Mouse (Mus musculus) spleen, adult 18-20 months (tissue): ENCODE results near the gene Cog3.
A peak's percentile ranks its signal among the peaks of the same experiment; 100 is the strongest.
"Not testable (repeated sequence)": the region's sequence is repeated elsewhere in the genome, so short reads cannot be mapped to it uniquely, and the experiment has no call there.

Source experiments
- DNase-seq, 2 experiments: peaks; one replicate each; pipeline ENCODE4 v3.0.0; 2022; ENCODE audit warnings: mixed read lengths in 2 of 2

Cog3 gene

DNA sequence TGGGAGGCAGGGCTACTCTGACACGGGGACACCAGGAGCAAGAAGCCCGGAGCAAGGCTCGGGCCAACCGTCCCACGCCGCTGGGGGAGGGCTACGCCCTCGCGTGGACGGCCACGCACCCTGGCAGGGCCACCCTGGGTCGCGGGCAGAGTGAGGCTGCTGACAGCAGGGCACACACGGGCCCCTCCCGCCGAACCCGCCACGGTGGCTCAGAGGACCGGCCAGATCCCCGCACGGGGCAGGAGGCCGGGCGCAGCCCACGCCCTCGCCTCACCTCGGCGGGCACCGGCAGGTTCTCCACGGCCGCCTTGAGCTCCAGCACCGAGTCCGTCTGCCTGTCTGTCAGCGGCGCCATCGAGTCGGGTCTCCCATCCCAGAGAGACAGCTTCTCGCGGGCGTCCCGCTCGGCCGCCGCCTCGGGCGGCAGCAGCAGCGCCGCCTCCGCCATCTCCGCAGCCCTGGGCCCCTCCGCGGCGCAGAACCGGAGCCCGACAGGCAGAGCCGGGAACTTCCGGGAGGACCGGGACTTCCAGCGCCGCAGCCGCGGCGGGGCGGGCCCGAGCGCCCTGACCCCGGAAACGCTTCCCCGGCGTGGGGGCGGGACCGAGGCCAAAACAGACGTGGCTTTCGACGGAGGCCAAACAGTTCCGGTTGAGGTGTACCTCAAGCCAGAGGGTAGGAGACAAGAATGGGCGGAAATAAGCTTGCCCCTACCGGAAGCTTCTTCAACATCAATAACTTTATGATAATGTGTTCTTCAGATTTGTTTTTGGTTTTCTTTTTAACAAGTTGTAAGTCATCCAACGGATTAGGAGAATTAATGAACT, at the start of gene Cog3:
Gene Cog3, minus strand, starts transcription at position 527 of the 827 bp plus-strand sequence.
- peak; percentile 95 to 98 for DNase-seq

DNA sequence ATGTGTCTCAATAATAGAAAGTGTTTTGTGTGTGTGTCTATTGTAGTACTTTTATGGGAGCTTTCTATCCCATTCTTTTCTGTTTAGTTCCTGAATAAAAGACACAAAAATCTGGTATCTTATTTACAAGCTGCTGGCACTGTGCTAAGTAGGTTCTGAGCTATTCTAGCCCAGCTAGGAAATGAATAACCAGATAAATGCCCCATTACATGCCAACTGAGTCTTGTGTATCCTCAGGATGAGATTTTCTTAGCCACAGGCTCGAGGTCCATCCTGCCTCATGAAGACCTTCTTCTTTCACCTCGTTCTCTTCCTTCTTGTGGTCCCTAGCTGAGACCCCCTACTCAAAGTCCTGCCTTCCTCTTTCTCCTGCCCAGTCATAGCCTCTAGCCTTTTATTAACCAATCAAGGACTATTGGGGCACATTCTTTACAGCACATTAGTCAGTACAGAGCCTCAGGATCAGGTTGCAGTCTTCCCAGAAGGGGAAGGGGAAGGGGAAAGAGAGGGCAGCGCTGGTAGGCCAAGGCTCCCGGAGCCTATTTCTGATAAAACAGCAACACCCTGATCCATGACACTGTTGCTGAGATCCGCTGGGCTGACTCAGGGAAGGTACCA, 43.6 kb upstream of the Cog3 start:
- no peak for DNase-seq

DNA sequence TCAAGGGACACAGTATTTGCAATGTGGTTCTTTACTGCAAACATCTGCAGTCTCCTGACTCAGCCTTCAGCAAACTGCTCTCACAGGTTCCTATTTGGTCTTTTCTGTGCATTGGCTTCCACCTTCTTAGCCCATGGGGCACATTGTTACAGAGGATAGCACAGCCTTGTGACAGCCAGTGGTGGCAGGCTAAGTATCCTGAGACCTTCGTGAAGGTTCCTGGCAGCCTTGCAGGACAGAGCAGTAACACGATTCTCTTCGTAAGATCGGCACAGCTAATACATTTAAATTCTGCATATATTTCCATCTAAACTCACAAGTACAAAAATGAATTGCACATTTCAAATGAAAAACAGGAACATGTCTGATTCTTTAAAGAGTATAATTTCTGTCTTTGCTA, 41.6 kb upstream of the Cog3 start:
- DNase-seq, result no peak

DNA sequence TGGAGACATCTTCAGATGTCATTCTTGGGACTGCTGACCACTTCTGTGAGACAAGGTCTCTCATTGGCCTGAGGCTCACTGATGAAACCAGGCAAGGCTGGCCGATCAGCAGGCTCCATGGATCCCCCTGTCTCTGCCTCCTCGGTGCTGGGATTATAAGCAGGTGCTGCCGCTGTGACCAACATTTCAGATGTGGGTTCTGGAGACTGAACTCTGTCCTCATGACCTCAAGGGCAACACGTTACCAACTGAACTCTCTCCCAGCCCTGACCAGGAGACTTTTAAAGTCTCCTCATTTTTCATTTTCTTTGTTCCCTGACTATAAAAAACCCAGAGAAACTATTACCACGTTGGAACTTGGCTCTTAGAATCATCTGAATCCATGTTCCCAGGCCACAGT, 40.4 kb upstream of the Cog3 start:
- no peak for DNase-seq

DNA sequence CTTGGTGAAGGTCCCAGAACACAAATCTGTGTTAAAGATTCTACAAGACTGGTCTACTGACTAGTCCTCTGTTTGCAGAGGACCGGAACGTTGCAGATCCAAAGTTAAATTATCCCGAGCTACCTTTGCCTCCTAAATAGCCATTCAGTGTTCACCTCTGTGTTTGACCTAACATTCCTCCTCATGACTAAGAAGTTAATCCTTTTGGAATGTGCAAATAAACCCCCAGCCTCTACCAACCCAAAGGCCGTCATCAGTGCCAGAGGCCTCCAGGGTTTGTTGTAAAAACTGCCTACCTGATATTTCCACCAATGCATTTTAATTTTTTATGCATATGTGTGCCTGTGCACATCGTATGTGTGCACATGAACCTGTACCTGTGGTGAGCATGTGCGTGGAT, 40.0 kb upstream of the Cog3 start:
- no peak for DNase-seq

DNA sequence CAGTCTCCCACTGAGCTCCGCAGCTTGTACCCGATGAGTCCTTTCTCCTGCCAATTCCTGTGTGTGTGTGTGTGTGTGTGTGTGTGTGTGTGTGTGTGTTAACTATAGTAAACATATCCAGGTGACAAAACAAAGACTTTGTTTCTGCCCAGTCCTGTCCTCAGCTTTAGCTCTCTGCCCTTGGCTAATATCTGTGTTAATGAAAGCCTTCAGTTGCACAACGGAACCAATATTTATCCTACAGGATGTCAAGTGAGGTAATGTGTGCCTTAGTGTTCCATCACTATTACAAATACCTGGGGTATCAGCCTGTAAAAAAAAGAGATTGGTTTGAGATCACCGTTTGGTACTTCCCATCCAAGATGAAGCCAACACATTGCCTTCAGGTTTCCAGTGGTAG, 38.8 kb upstream of the Cog3 start:
- DNase-seq, result no peak

DNA sequence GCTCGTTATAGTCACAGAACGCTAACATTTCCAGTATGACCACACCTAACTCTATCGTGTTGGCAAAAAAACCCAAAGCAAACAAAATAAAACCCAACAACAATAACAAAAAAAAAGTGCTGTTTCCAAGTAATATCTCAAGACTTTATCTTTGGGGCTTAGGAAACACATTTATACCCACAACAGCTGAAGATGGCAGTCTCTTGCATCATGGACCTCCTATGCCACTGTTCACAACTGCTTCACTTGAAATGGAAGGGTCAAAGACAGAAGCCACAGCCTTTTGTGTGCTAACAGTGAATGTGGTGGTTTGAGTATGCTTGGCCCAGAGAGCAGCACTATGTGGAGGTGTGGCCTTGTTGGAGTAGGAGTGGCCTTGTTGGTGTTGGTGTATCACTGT, 37.1 kb upstream of the Cog3 start:
- DNase-seq, result no peak

DNA sequence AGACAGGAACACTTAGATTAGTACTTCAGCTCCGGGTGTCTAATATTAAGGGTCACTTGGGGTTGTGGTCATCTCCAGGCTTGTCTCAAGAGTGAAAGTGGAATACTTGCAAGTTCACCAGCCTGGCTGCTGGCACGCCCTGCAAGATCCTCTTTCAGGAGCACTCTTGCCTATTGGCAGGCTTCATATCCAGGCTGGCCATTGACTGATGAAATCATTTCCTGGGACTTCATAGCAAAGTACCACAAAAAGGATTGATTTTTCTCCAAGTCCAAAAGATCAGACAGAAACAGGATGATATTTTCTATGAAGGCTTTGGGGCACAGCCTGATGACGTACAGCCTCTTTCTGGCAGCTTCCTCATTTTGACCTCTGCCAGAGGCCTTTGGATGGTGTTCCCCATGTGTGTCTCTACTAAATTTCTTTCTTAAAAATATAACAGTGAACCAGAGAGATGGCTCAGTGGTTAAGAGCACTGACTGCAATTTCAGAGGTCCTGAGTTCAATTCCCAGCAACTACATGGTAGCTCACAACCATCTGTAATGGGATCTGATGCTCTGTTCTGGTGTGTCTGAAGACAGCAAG, 36.2 kb upstream of the Cog3 start:
- DNase-seq, result no peak

DNA sequence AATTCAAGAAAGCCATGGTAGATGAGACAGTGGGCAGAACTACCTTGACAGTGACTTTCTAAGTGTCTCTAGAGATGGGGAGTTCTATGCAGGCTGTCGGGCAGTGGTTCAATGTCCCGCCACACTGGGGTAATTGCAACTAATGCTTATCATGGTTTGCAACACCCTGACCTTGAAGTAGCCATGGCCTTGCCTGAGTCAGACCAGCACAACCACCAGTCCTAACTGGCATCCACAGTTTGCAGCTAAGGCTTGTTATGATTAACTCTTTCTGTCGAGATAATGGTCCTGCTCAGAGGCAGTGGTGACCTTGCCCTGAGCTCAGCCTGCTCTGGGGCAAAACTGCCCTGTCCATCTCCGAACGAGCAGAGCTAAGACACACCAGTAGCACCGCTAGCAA, 35.0 kb upstream of the Cog3 start:
- DNase-seq, result no peak

DNA sequence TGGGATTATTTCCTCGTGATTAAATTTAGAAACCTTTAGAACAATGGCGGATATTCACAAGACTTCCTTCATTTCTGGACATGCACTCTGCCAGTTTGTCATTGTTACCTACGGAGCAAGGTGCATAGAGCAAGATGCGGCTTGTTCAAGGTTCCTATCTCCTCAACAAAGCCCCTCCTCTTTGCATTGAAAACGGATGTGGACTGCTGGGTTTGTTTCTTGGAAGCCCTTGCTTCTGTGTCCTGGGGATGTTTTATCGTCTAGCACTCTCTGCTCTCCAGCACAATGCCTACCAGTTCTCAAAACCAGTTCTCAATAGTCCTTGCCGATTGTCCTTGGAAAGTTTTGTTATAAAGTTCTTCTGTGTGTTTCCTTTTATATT, 33.5 kb upstream of the Cog3 start:
- DNase-seq, result no peak

DNA sequence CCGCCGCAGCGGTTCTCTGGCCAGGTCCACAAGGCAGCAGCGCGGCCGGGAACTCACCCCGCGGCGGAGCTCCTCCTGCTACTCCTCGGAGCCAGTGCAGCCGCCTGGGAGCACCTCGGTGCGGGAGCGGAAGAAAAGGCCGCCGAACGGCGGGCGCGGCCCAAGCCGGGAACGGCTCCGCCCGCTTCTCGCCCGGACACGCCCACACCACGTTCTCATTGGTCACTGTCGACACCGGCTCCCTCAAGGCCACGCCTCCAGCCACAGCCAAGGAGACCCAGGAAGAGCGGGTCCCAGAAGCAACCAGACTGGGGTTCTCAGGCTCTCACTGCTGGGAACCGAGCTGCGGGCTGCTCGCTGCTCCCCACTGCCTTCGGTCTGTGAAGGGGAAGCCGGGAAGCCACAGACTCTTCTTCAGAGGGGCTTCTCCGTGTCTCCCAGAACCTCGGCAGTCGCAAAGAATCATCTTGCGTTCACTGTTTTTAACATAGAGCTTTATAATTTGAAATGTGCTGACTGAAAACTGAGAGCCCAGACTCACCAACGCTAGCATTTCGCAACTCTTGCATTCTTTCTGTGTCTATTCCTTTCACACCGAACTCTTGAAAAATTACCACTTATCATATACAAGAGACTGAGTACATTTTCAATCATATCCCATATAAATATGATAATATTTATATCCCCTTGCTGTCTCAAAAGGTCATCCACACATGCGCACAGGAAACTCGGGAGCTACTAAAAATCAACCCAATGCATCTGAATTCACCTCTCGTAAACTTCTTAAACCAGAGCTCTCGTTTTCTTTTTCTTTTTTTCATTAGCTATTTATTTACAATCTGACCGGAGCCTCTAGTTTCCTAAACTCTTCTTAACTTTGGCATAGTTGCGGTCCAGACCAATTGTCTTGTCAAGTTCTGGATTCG, 32.8 kb upstream of the Cog3 start, which contains the start of gene Slc25a30:
Gene Slc25a30, minus strand, starts transcription at position 170 of the 926 bp plus-strand sequence.
- peak; percentile 94 to 96 for DNase-seq

DNA sequence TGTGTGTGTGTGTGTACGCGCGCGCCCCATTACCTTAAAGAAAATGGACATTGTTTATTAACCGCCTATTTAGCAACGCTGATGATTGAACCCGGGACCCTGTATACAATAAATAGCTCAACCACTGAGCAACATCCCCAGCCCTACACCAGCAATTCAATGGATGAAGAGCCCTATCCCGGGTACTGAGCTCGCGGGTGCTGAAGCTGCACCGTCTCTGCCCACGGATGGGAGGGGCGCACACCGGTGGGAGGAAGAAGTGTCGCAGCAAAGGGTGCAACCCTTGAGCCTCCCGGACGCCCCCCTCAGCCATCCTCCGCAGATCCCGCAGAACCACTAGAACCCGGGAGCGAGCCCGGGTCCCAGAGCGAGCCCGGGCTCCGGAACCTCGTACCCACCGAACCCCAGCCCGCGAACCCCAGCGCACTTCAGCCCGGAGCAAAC, 32.1 kb upstream of the Cog3 start:
- no peak for DNase-seq

DNA sequence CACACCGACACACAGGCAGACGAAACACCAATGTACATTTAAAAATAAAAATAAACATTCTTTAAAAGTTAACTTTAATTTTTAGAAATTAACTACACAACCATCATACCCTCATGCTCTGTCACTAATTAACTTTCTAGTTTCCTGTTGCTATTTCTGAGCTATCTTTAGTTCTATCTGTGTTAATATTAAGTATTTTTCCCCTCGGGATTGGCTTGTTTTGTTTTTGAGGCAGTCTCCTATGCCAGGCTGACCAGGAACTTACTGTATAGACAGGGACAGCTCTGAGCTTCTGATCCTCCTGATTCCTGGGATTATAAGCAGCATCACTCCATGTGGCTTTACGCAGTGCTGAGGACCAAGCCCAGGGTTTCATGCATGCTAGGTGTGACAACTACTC, 25.6 kb upstream of the Cog3 start:
- no peak for DNase-seq

DNA sequence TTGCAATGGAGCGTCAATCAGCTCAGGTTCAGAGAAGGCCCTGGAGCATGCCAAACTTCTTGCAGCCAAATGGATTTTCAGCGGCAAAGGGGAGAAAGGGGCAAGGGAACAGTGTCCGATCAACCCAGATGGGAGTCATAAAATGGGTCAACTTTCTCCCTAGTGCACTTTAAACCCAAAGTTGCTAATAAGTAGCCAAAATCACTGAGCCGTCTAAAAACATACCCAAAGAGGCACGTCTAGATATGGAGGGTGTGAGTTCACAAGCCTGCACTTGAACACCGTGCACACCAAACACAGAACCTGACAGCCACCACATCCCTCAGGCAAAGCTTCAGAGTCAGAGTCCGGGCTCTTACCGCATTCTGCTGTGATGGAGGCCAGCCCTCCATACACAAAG, 22.3 kb upstream of the Cog3 start:
- no peak for DNase-seq

DNA sequence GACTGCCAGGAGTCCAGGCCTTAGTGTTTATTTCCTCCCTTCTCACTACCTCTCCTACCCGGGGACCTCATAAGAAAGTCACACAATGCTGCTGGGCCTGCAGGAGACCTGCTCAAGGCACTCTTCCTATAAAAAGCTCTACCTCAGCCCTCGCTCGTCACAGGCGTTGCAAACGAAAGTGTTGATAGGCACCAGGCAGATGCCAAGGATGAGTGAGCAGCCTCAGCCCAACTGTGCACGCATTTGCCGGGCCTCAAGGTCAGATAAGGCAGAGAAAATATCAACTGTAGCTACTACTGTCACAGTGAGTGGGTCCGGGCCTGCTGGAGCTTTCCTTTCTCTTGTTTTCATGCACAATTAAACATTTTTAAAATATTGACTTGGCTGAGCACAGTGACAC, 19.1 kb upstream of the Cog3 start:
- no peak for DNase-seq

DNA sequence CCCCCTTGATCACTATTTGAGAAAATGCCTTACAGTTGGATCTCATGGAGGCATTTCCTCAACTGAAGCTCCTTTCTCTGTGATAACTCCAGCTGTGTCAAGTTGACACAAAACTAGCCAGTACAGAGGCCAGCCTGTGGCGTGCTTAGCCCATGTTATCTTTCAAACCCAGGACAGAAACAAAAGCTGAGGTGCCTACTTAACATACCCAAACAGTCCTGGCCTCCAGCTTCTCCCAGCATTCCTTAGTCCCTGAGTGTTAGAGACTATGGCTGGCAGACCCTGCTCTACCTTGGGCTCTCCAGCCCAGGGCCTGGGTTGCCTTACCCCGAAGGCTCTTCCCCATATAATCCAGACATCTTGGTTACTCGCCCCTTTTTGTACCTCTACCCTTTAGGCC, 18.1 kb upstream of the Cog3 start:
- not testable (repeated sequence) for DNase-seq

DNA sequence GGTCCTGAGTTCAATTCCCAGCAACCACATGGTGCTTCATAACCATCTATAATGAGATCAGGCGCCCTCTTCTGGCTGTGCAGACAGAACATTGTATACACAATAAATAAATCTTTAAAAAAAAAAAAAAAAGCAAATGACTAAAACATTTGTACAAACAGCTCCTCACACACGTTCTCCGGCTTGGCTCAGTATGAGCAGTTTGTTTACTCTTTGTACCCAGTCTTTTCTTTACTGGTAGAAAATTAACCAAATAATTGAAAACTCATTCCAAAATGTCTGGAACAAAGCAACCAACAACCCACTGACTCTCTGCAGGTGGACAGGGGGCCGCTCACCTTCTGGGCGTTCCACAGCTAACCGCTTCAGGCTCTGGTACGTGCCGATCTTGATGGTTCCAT, 16.8 kb upstream of the Cog3 start:
- no peak for DNase-seq

DNA sequence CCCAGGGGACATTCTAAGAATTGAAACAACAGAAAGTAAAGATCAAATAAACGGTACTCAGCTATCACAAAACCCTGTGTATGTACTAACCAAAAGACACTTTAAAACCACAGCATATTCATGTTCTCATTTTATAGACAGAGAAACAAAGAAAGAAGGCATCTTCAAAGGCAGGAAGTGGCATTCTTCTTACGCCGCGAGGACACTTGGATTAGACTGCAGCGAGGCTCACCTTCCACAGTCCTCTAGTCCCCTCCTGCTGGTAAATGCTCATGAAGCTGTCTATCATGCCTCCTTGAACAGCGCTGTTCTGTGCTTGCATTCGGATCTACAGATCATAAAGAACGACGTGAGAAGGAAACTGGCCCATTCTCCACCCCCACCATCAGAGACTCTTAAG, 15.0 kb upstream of the Cog3 start:
- no peak for DNase-seq

DNA sequence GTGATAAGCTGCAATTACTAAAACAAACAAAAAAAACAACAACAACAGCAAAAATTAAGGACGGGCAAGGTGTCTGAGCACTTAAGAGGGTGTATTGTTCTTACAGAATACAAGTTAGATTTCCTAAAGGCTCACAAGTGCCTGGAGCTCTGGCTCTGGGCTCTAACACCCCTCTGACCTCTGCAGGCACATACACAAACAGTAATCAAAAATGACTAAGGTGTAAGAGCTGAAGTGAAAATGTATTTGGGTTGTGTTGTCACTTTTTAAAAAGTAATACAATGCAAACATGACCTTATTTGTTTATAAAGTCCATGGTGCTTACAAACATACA, 13.9 kb upstream of the Cog3 start:
- no peak for DNase-seq

DNA sequence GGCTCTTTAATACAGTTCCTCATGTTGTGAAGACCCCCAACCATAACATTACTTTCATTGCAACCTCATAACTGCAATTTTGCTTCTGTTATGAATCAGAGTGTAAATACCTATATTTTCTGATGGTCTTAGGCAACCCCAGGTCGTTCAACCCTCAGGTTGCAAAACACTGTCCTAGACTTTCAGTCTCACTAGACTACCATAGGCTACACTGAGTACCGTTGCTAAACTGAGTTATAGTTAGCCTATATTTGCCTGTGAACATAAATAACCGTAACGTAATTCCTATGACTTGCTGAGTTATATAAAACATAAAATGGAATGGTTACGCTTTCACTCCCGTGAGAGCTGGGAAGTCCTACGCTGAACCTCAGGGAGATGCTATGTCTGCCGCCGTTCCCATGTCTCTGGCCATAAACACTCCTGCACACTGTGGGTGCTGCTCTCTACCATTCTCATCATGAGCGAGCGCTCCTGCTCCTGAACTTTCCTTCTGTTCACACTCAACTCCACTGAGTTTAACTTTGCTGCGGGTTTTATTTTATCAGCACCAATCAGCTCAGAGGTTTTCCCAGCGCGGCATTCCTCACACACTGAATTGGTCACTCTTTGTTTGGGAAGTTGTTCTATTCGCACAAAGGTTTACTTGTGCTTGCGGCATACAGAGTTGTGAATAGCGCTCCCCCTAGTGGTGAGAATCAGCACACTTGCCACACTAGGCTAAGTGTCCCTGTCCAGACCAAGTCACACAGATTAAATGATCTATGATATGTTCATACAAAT, 13.4 kb upstream of the Cog3 start:
- peak; percentile 21 to 65 for DNase-seq

DNA sequence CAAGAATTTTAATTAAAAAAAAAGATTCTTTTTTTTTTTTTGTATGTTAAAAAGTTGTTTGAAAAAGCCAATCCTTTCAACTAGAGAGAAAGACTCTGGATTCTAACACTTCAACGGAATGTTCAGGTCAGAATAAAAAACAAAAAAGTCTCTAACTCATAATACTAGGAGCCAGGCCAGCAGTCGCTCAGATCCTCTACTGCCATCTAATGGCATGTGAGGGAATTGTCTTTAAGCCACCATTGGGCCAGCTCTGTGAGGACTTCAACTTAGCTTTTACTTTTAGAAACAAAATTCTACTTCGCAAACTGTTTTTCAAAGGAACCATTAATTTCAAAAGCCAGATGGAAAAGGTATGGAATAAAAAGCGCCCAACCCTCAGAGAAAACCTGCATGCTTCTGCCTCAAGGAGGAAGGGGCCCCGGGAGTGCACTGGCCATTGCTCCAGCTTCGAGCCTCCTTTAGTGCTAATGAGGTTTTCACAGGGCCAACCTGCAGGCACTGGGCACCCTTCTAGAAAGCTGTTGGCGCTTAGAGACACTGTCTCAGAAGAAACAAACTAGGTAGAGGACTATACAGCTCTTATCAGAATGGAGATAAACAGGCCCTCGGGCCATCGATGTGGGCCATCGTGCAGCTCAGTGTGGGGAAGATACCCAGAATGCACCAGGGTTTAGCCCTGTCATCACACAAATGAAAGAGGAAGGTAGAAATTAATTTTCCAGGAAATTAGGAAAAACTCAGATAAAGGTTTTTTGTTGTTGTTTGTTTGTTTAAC, 6.9 kb upstream of the Cog3 start:
- DNase-seq, result peak in 1 of 2 experiments; percentile 27

DNA sequence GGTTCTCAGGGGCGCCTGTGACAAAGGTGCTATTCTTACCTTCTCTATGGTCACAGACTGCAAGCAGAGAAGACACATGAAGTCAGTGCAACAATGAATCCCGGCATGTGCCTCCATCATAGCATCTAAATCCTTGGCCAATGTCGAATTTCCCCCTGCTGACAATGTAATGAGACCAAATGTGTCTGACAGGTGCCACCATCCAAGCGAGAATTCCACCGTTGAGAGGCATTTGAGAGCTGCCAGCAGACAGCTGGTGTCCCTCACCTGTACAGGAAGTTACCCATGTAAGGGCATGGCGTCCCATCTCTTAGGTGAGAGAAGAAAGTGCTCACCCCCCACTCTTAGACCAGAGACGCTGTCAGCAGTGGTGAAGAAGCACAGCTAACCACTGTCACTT, 4.1 kb upstream of the Cog3 start:
- DNase-seq, result no peak
